Mouse (Mus musculus): ENCODE data around the gene Pip4p1. TPM values are rescaled to one million over a fixed set of nuclear protein-coding genes. Genes with fewer than 3 reads are reported as not detected.

Gene Pip4p1
- polyA plus RNA-seq (2014; fragmentation: Illumina TruSeq; extraction: RNeasy Lipid Tissue Mini Kit (QIAGEN cat#74804); ENCODE audit: low read depth, low replicate concordance) = 18.7 TPM

GRCm38 (mm10) chr14:50930754-50931492, at the start of gene Pip4p1, which contains the start of gene Pnp:
Pip4p1 (minus strand) TSS chr14:50930856.
Pnp (plus strand) TSS chr14:50931082.

GRCm38 (mm10) chr14:50955942-50956508, 25.4 kb upstream of the Pip4p1 start, which contains the start of gene Pnp2:
Pnp2 (plus strand) TSS chr14:50955992.

GRCm38 (mm10) chr14:50943932-50944667, 13.4 kb upstream of the Pip4p1 start, which contains the start of gene Gm49342:
Gm49342 (plus strand) TSS chr14:50944517.

GRCm38 (mm10) chr14:50924281-50925064, 6.2 kb downstream of the Pip4p1 start, which contains the start of the genes Osgep and Apex1:
Osgep (minus strand) TSS chr14:50924893.
Apex1 (plus strand) TSS chr14:50924968.

GRCm38 (mm10) chr14:50897374-50897765, 33.3 kb downstream of the Pip4p1 start, which contains the start of gene Klhl33:
Klhl33 (minus strand) TSS chr14:50897507.

Other genes with a start within 250 kb of the Pip4p1 start
- gene Olfr747, start 237.7 kb downstream of the Pip4p1 start, polyA plus RNA-seq (2014; fragmentation: Illumina TruSeq; extraction: RNeasy Lipid Tissue Mini Kit (QIAGEN cat#74804); ENCODE audit: low read depth, low replicate concordance) = not detected
- gene Olfr748, start 223.5 kb downstream of the Pip4p1 start, polyA plus RNA-seq (2014; fragmentation: Illumina TruSeq; extraction: RNeasy Lipid Tissue Mini Kit (QIAGEN cat#74804); ENCODE audit: low read depth, low replicate concordance) = not detected
- gene Olfr749, start 185.8 kb downstream of the Pip4p1 start, polyA plus RNA-seq (2014; fragmentation: Illumina TruSeq; extraction: RNeasy Lipid Tissue Mini Kit (QIAGEN cat#74804); ENCODE audit: low read depth, low replicate concordance) = not detected
- 13.3 TPM for gene Ttc5, start 145.3 kb downstream of the Pip4p1 start, polyA plus RNA-seq (2014; fragmentation: Illumina TruSeq; extraction: RNeasy Lipid Tissue Mini Kit (QIAGEN cat#74804); ENCODE audit: low read depth, low replicate concordance)
- not detected for gene Ccnb1ip1, start 123.1 kb downstream of the Pip4p1 start, polyA plus RNA-seq (2014; fragmentation: Illumina TruSeq; extraction: RNeasy Lipid Tissue Mini Kit (QIAGEN cat#74804); ENCODE audit: low read depth, low replicate concordance)
- gene Parp2, start 123.0 kb downstream of the Pip4p1 start, polyA plus RNA-seq (2014; fragmentation: Illumina TruSeq; extraction: RNeasy Lipid Tissue Mini Kit (QIAGEN cat#74804); ENCODE audit: low read depth, low replicate concordance) = 28.9 TPM
- gene Tep1, start 60.3 kb downstream of the Pip4p1 start, polyA plus RNA-seq (2014; fragmentation: Illumina TruSeq; extraction: RNeasy Lipid Tissue Mini Kit (QIAGEN cat#74804); ENCODE audit: low read depth, low replicate concordance) = 6.9 TPM
- gene Klhl33, start 33.3 kb downstream of the Pip4p1 start, polyA plus RNA-seq (2014; fragmentation: Illumina TruSeq; extraction: RNeasy Lipid Tissue Mini Kit (QIAGEN cat#74804); ENCODE audit: low read depth, low replicate concordance) = 0.20 TPM
- 10.9 TPM for gene Osgep, start 6.0 kb downstream of the Pip4p1 start, polyA plus RNA-seq (2014; fragmentation: Illumina TruSeq; extraction: RNeasy Lipid Tissue Mini Kit (QIAGEN cat#74804); ENCODE audit: low read depth, low replicate concordance)
- 14.9 TPM for gene Apex1, start 5.9 kb downstream of the Pip4p1 start, polyA plus RNA-seq (2014; fragmentation: Illumina TruSeq; extraction: RNeasy Lipid Tissue Mini Kit (QIAGEN cat#74804); ENCODE audit: low read depth, low replicate concordance)
- gene Pnp, start 226 bp upstream of the Pip4p1 start, polyA plus RNA-seq (2014; fragmentation: Illumina TruSeq; extraction: RNeasy Lipid Tissue Mini Kit (QIAGEN cat#74804); ENCODE audit: low read depth, low replicate concordance) = 98.0 TPM
- not detected for gene Gm49342, start 13.7 kb upstream of the Pip4p1 start, polyA plus RNA-seq (2014; fragmentation: Illumina TruSeq; extraction: RNeasy Lipid Tissue Mini Kit (QIAGEN cat#74804); ENCODE audit: low read depth, low replicate concordance)
- not detected for gene Pnp2, start 25.1 kb upstream of the Pip4p1 start, polyA plus RNA-seq (2014; fragmentation: Illumina TruSeq; extraction: RNeasy Lipid Tissue Mini Kit (QIAGEN cat#74804); ENCODE audit: low read depth, low replicate concordance)
- not detected for gene Rnase10, start 76.9 kb upstream of the Pip4p1 start, polyA plus RNA-seq (2014; fragmentation: Illumina TruSeq; extraction: RNeasy Lipid Tissue Mini Kit (QIAGEN cat#74804); ENCODE audit: low read depth, low replicate concordance)
- gene Rnase9, start 111.0 kb upstream of the Pip4p1 start, polyA plus RNA-seq (2014; fragmentation: Illumina TruSeq; extraction: RNeasy Lipid Tissue Mini Kit (QIAGEN cat#74804); ENCODE audit: low read depth, low replicate concordance) = not detected
- gene Rnase11, start 119.3 kb upstream of the Pip4p1 start, polyA plus RNA-seq (2014; fragmentation: Illumina TruSeq; extraction: RNeasy Lipid Tissue Mini Kit (QIAGEN cat#74804); ENCODE audit: low read depth, low replicate concordance) = not detected
- not detected for gene Rnase12, start 126.8 kb upstream of the Pip4p1 start, polyA plus RNA-seq (2014; fragmentation: Illumina TruSeq; extraction: RNeasy Lipid Tissue Mini Kit (QIAGEN cat#74804); ENCODE audit: low read depth, low replicate concordance)
- not detected for gene Olfr750, start 143.6 kb upstream of the Pip4p1 start, polyA plus RNA-seq (2014; fragmentation: Illumina TruSeq; extraction: RNeasy Lipid Tissue Mini Kit (QIAGEN cat#74804); ENCODE audit: low read depth, low replicate concordance)
- 36.1 TPM for gene Rnase4, start 160.2 kb upstream of the Pip4p1 start, polyA plus RNA-seq (2014; fragmentation: Illumina TruSeq; extraction: RNeasy Lipid Tissue Mini Kit (QIAGEN cat#74804); ENCODE audit: low read depth, low replicate concordance)
- 1.5 TPM for gene Ang, start 160.3 kb upstream of the Pip4p1 start, polyA plus RNA-seq (2014; fragmentation: Illumina TruSeq; extraction: RNeasy Lipid Tissue Mini Kit (QIAGEN cat#74804); ENCODE audit: low read depth, low replicate concordance)
- 4.6 TPM for gene Eddm3b, start 183.6 kb upstream of the Pip4p1 start, polyA plus RNA-seq (2014; fragmentation: Illumina TruSeq; extraction: RNeasy Lipid Tissue Mini Kit (QIAGEN cat#74804); ENCODE audit: low read depth, low replicate concordance)
- gene Rnase6, start 193.1 kb upstream of the Pip4p1 start, polyA plus RNA-seq (2014; fragmentation: Illumina TruSeq; extraction: RNeasy Lipid Tissue Mini Kit (QIAGEN cat#74804); ENCODE audit: low read depth, low replicate concordance) = 4.2 TPM
- not detected for gene Rnase1, start 215.9 kb upstream of the Pip4p1 start, polyA plus RNA-seq (2014; fragmentation: Illumina TruSeq; extraction: RNeasy Lipid Tissue Mini Kit (QIAGEN cat#74804); ENCODE audit: low read depth, low replicate concordance)
- not detected for gene Rnase2b, start 231.4 kb upstream of the Pip4p1 start, polyA plus RNA-seq (2014; fragmentation: Illumina TruSeq; extraction: RNeasy Lipid Tissue Mini Kit (QIAGEN cat#74804); ENCODE audit: low read depth, low replicate concordance)

All from kidney, adult 10 weeks (tissue).